Mouse (Mus musculus) heart, embryonic 15.5 days (tissue): ENCODE measurements around the gene Arvcf. TPM values are rescaled to one million over a fixed set of nuclear protein-coding genes. Genes with fewer than 3 reads are reported as not detected.

Experiments
- ATAC-seq: fragments of 200-750 bp; cut with Nextera tagmentation; replicated peaks from 2 replicates; pipeline ENCODE4 v1.8.0; 2017; ENCODE audit warnings: low read depth, moderate TSS enrichment; ENCODE audit not compliant: insufficient number of reproducible peaks, insufficient read depth, low FRiP score
- H3K27ac ChIP-seq: fragments of 300-500 bp; sonication (generic); 2 replicates; pipeline ENCODE4 v1.5.1; 2015; ENCODE audit warnings: mild to moderate bottlenecking, inconsistent platforms
- H3K27me3 ChIP-seq: fragments of 300-500 bp; sonication (generic); 2 replicates; pipeline ENCODE4 v1.6.1; 2015; ENCODE audit warnings: inconsistent platforms
- H3K36me3 ChIP-seq: fragments of 300-500 bp; sonication (generic); 2 replicates; pipeline ENCODE4 v1.6.1; 2015; ENCODE audit warnings: mild to moderate bottlenecking, inconsistent platforms
- H3K4me1 ChIP-seq: fragments of 300-500 bp; sonication (generic); replicated peaks from 2 replicates; pipeline ENCODE4 v1.6.1; 2015; ENCODE audit warnings: inconsistent platforms
- H3K4me2 ChIP-seq: fragments of 300-500 bp; sonication (generic); 2 replicates; pipeline ENCODE4 v1.6.1; 2015; ENCODE audit warnings: inconsistent platforms, mild to moderate bottlenecking, moderate library complexity
- H3K4me3 ChIP-seq: fragments of 300-500 bp; sonication (generic); 2 replicates; pipeline ENCODE4 v1.5.1; 2015; ENCODE audit warnings: mild to moderate bottlenecking, inconsistent platforms
- H3K9ac ChIP-seq: fragments of 300-500 bp; sonication (generic); 2 replicates; pipeline ENCODE4 v1.6.1; 2015; ENCODE audit warnings: mild to moderate bottlenecking, inconsistent platforms
- H3K9me3 ChIP-seq: fragments of 300-500 bp; sonication (generic); replicated peaks from 2 replicates; pipeline ENCODE4 v1.6.1; 2016; ENCODE audit warnings: inconsistent platforms
- WGBS: fragments of 180-500 bp; shearing (Covaris S2); methylation state at CpG from one replicate; pipeline ENCODE4 v1.1.7; 2015; ENCODE audit warnings: mixed read lengths; 5-methylcytosine and 5-hydroxymethylcytosine counted together
- polyA plus RNA-seq: library from polyadenylated mRNA; unstranded; fragments of >200 nt; fragmentation: Nextera tagmentation; extraction: Ambion mirVana; gene quantifications from 2 replicates; pipeline ENCODE4 v1.2.1, GENCODE M21; 2015

The Arvcf gene
- polyA plus RNA-seq, 1 experiment from 2014 or later, result 28.4 TPM

- Histone ChIP-seq H3K27me3 (no peaks in the 10 kb centered on the region), H3K9me3 (no peaks in the 10 kb centered on the region), H3K36me3 (peaks cover 6% of the 10 kb centered on the region; the same call in 1 of the 2 replicates), H3K4me1 (peaks cover 42% of the 10 kb centered on the region), H3K27ac (0 out of 2 replicates have a peak overlapping the region, but pooled peaks have one; percentile 28), H3K9ac (no peak overlapping the region), H3K4me2 (no peak overlapping the region), H3K4me3 (no peak overlapping the region)
- WGBS, result 42% methylated on average over 1 of the region's 1 CpGs
- no peak for ATAC-seq
These were observed 8.1 kb upstream of the Arvcf start for GRCm38 (mm10) chr16:18339866-18340265.

GRCm38 (mm10) chr16:18341605-18342004 is 6.4 kb upstream of the Arvcf start:
- Histone ChIP-seq H3K27me3 (no peaks in the 10 kb centered on the region), H3K36me3 (peaks cover 6% of the 10 kb centered on the region; the same call in 1 of the 2 replicates), H3K9ac (no peak overlapping the region), H3K4me3 (no peak overlapping the region), H3K4me1 (peaks cover 42% of the 10 kb centered on the region), H3K9me3 (no peaks in the 10 kb centered on the region), H3K27ac (no peak overlapping the region), H3K4me2 (no peak overlapping the region)
- ATAC-seq, result no peak
- WGBS, result 83% methylated on average over 8 of the region's 8 CpGs

- no peak for ATAC-seq
- Histone ChIP-seq H3K9me3 (no peaks in the 10 kb centered on the region), H3K4me1 (peaks cover 45% of the 10 kb centered on the region), H3K36me3 (peaks cover 6% of the 10 kb centered on the region; the same call in 1 of the 2 replicates), H3K4me2 (0 out of 2 replicates have a peak overlapping the region, but pooled peaks have one; percentile 85), H3K27me3 (no peaks in the 10 kb centered on the region), H3K9ac (no peak overlapping the region), H3K27ac (no peak overlapping the region), H3K4me3 (no peak overlapping the region)
- WGBS, result 84% methylated on average over 2 of the region's 2 CpGs
These were observed 5.9 kb upstream of the Arvcf start for GRCm38 (mm10) chr16:18342076-18342475.

- no peak for ATAC-seq
- H3K27me3 ChIP-seq, result no peaks in the 10 kb centered on the region
- H3K9me3 ChIP-seq, result no peaks in the 10 kb centered on the region
- H3K4me2 ChIP-seq, result peak overlapping the region; percentile 85
- H3K9ac ChIP-seq, result peak overlapping the region; percentile 69
- H3K36me3 ChIP-seq, result peaks cover 6% of the 10 kb centered on the region; the same call in 1 of the 2 replicates
- 23% methylated on average over 9 of the region's 9 CpGs for WGBS
- peak overlapping the region; percentile 61 for H3K27ac ChIP-seq
- peaks cover 47% of the 10 kb centered on the region for H3K4me1 ChIP-seq
- H3K4me3 ChIP-seq, result peak overlapping the region; percentile 69
These were observed 5.1 kb upstream of the Arvcf start for GRCm38 (mm10) chr16:18342650-18343570.

- Histone ChIP-seq H3K27ac (peak overlapping the region; percentile 61), H3K4me2 (peak overlapping the region; percentile 85), H3K9ac (peak overlapping the region; percentile 69)
These were observed 4.2 kb upstream of the Arvcf start for GRCm38 (mm10) chr16:18343778-18344177.

GRCm38 (mm10) chr16:18345243-18345642 is 2.7 kb upstream of the Arvcf start:
- Histone ChIP-seq H3K27ac (no peak overlapping the region), H3K9me3 (no peaks in the 10 kb centered on the region), H3K4me2 (no peak overlapping the region), H3K36me3 (no peaks in the 10 kb centered on the region), H3K4me3 (no peak overlapping the region), H3K27me3 (peaks cover 14% of the 10 kb centered on the region), H3K4me1 (peaks cover 44% of the 10 kb centered on the region), H3K9ac (no peak overlapping the region)
- 0 out of 2 replicates have a peak, but pooled peaks have one; percentile 1 for ATAC-seq
- 6% methylated on average over 3 of the region's 3 CpGs for WGBS

More at GRCm38 (mm10) chr16:18343778-18344177, 4.2 kb upstream of the Arvcf start:
- under 1% methylated on average over 38 of the region's 38 CpGs for WGBS
- Histone ChIP-seq H3K27me3 (0 out of 2 replicates have a peak, but pooled peaks cover 1% of the 10 kb centered on the region), H3K9me3 (no peaks in the 10 kb centered on the region), H3K4me1 (peaks cover 55% of the 10 kb centered on the region), H3K36me3 (no peaks in the 10 kb centered on the region), H3K4me3 (peak overlapping the region; percentile 69)
- peak; percentile 87 for ATAC-seq

GRCm38 (mm10) chr16:18348601-18349175 is 706 bp downstream of the Arvcf start:
- 0 out of 2 replicates have a peak, but pooled peaks have one; percentile 1 for ATAC-seq
- peak overlapping the region; percentile 74 for H3K4me3 ChIP-seq
- WGBS, result 2% methylated on average over 28 of the region's 28 CpGs
- no peaks in the 10 kb centered on the region for H3K36me3 ChIP-seq
- H3K27me3 ChIP-seq, result peaks cover 22% of the 10 kb centered on the region
- no peak overlapping the region for H3K27ac ChIP-seq
- peak overlapping the region; percentile 97 for H3K4me2 ChIP-seq
- H3K9me3 ChIP-seq, result no peaks in the 10 kb centered on the region
- peaks cover 26% of the 10 kb centered on the region for H3K4me1 ChIP-seq
- H3K9ac ChIP-seq, result peak overlapping the region; percentile 70

- H3K4me3 ChIP-seq, result no peak overlapping the region
- H3K4me1 ChIP-seq, result peaks cover 18% of the 10 kb centered on the region
- ATAC-seq, result no peak
- H3K27me3 ChIP-seq, result peaks cover 22% of the 10 kb centered on the region
- 72% methylated on average over 12 of the region's 12 CpGs for WGBS
- no peak overlapping the region for H3K4me2 ChIP-seq
- no peaks in the 10 kb centered on the region for H3K9me3 ChIP-seq
- H3K9ac ChIP-seq, result no peak overlapping the region
- no peak overlapping the region for H3K27ac ChIP-seq
- H3K36me3 ChIP-seq, result no peaks in the 10 kb centered on the region
These were observed 1.9 kb downstream of the Arvcf start for GRCm38 (mm10) chr16:18349761-18350325.

- H3K9me3 ChIP-seq, result no peaks in the 10 kb centered on the region
- WGBS, result 58% methylated on average over 5 of the region's 5 CpGs
- no peak overlapping the region for H3K4me2 ChIP-seq
- no peak for ATAC-seq
- no peak overlapping the region for H3K27ac ChIP-seq
- no peak overlapping the region for H3K9ac ChIP-seq
- no peaks in the 10 kb centered on the region for H3K36me3 ChIP-seq
- H3K27me3 ChIP-seq, result peaks cover 22% of the 10 kb centered on the region
- peaks cover 18% of the 10 kb centered on the region for H3K4me1 ChIP-seq
- no peak overlapping the region for H3K4me3 ChIP-seq
These were observed 3.5 kb downstream of the Arvcf start for GRCm38 (mm10) chr16:18351313-18352055.

GRCm38 (mm10) chr16:18353106-18353505 is 5.1 kb downstream of the Arvcf start:
- ATAC-seq, result no peak
- Histone ChIP-seq H3K27ac (no peak overlapping the region), H3K4me1 (peaks cover 8% of the 10 kb centered on the region), H3K4me3 (no peak overlapping the region), H3K27me3 (peaks cover 22% of the 10 kb centered on the region), H3K36me3 (no peaks in the 10 kb centered on the region), H3K4me2 (no peak overlapping the region), H3K9ac (no peak overlapping the region), H3K9me3 (no peaks in the 10 kb centered on the region)
- WGBS, result 38% methylated on average over 1 of the region's 1 CpGs
